Mouse (Mus musculus) myocyte (in vitro differentiated cells): ENCODE measurements around the gene Nubp1.

ENCODE experiments used
- CEBPB ChIP-seq: IDR thresholded peaks from 2 replicates; pipeline ENCODE4 v1.6.1; 2011; ENCODE audit warnings: mild to moderate bottlenecking, moderate library complexity; ENCODE audit not compliant: poor library complexity, insufficient read depth, severe bottlenecking
- E2F4 ChIP-seq: IDR thresholded peaks from one replicate; pipeline ENCODE4 v1.6.1; 2011; ENCODE audit warnings: mild to moderate bottlenecking, control low read depth, moderate library complexity; ENCODE audit not compliant: insufficient read depth
- MAX ChIP-seq: IDR thresholded peaks from one replicate; pipeline ENCODE4 v1.6.1; 2011; ENCODE audit warnings: low read depth, mild to moderate bottlenecking, control low read depth
- POLR2A ChIP-seq: IDR thresholded peaks from one replicate; pipeline ENCODE4 v1.6.1; 2011; ENCODE audit warnings: low read depth, mild to moderate bottlenecking, control low read depth, moderate library complexity; ENCODE audit not compliant: insufficient read length
- POLR2AphosphoS2 ChIP-seq: IDR thresholded peaks from one replicate; pipeline ENCODE4 v1.6.1; 2011; ENCODE audit warnings: low read depth, control low read depth; ENCODE audit not compliant: insufficient read length
- REST ChIP-seq: IDR thresholded peaks from one replicate; pipeline ENCODE4 v1.6.1; 2011; ENCODE audit warnings: mild to moderate bottlenecking, control low read depth, moderate library complexity; ENCODE audit not compliant: insufficient read depth, insufficient read length
- SRF ChIP-seq: IDR thresholded peaks from one replicate; pipeline ENCODE4 v1.6.1; 2011; ENCODE audit warnings: low read depth; ENCODE audit not compliant: control insufficient read depth, insufficient read length

GRCm38 (mm10) chr16:10388634-10389365, 22.9 kb upstream of the Nubp1 start:
- TF ChIP-seq MAX (no peak), SRF (no peak), POLR2AphosphoS2 (no peak), REST (no peak), POLR2A (no peak), E2F4 (no peak), CEBPB (no peak)
